Mouse (Mus musculus): ENCODE measurements around the gene Dhcr24. TPM values are rescaled to one million over a fixed set of nuclear protein-coding genes. Genes with fewer than 3 reads are reported as not detected.
A peak's percentile ranks its signal among the peaks of the same experiment; 100 is the strongest.

Gene Dhcr24
- polyA plus RNA-seq, 2 experiments = 20.5 to 52.8 TPM

- ATAC-seq (ENCODE audit: insufficient read depth) = no peak
- H3K4me2 ChIP-seq (ENCODE audit: low read depth) = no peak overlapping the region
Observed at GRCm38 (mm10) chr4:106548113-106548512, 12.7 kb upstream of the Dhcr24 start.

GRCm38 (mm10) chr4:106550516-106551166 lies 10.2 kb upstream of the Dhcr24 start:
- 50% methylated on average over 8 of the region's 8 CpGs for WGBS (ENCODE audit: insufficient replicate concordance)
- no peak overlapping the region for H3K27ac ChIP-seq
- no peak for ATAC-seq (ENCODE audit: insufficient read depth)
- H3K36me3 ChIP-seq (replicated peaks; ENCODE audit: control insufficient read depth, insufficient read depth, low read depth) = no peaks in the 10 kb centered on the region
- TF ChIP-seq EP300 (IDR thresholded peaks at IDR 0.05; ENCODE audit: low read depth) (no peak), CTCF (IDR thresholded peaks at IDR 0.05; ENCODE audit: low read depth) (no peak)
- no peak overlapping the region for H3K4me2 ChIP-seq (ENCODE audit: low read depth)
- H3K9me3 ChIP-seq (ENCODE audit: control insufficient read depth, low read length) = no peaks in the 10 kb centered on the region
- no peak for DNase-seq (ENCODE audit: low read depth in 3 of 3, low spot score in 3 of 3)
- no peak overlapping the region for H3K4me3 ChIP-seq (ENCODE audit: insufficient read depth in 1 of 2, low read depth in 2 of 2, low read length in 2 of 2)
- H3K27me3 ChIP-seq (ENCODE audit: control insufficient read depth, insufficient read depth, low read length) = no peaks in the 10 kb centered on the region
- H3K4me1 ChIP-seq (replicated peaks; ENCODE audit: control insufficient read depth in 2 of 2, insufficient read depth in 2 of 2, low read length in 1 of 2) = no peaks in the 10 kb centered on the region; a peak in 1 of 4 replicates
- no peak overlapping the region for H3K9ac ChIP-seq (replicated peaks)

More at GRCm38 (mm10) chr4:106548113-106548512, 12.7 kb upstream of the Dhcr24 start:
- DNase-seq (ENCODE audit: low read depth in 3 of 3, low spot score in 3 of 3) = no peak
- TF ChIP-seq EP300 (IDR thresholded peaks at IDR 0.05; ENCODE audit: low read depth) = no peak
- TF ChIP-seq CTCF (IDR thresholded peaks at IDR 0.05; ENCODE audit: low read depth) = no peak
- Histone ChIP-seq H3K9me3 (ENCODE audit: control insufficient read depth, low read length) (no peaks in the 10 kb centered on the region), H3K4me3 (ENCODE audit: insufficient read depth in 1 of 2, low read depth in 2 of 2, low read length in 2 of 2) (no peak overlapping the region), H3K4me1 (replicated peaks; ENCODE audit: control insufficient read depth in 2 of 2, insufficient read depth in 2 of 2, low read length in 1 of 2) (no peaks in the 10 kb centered on the region; a peak in 1 of 4 replicates), H3K9ac (replicated peaks) (no peak overlapping the region), H3K36me3 (replicated peaks; ENCODE audit: control insufficient read depth, insufficient read depth, low read depth) (no peaks in the 10 kb centered on the region), H3K27me3 (ENCODE audit: control insufficient read depth, insufficient read depth, low read length) (no peaks in the 10 kb centered on the region), H3K27ac (no peak overlapping the region)
- 54% methylated on average over 3 of the region's 3 CpGs for WGBS (ENCODE audit: insufficient replicate concordance)

DNA sequence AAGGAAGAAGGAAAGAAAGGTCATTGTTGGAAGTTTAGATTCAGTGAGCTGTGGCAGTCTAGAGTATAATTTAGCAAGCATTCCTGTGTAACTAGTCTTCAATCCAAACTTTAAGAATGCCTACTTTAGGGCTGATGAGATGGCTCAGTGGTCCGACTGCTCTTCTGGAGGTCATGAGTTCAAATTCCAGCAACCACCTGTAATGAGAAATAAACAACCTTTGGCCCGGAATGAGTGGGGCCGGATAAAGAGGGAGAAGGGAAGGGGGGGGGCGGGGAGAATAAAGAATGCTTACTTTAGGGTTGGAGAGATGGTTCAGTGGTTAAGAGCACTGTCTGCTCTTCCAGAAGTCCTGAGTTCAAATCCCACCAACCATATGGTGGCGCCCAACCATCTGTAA lies 3.6 kb upstream of the Dhcr24 start:
- Histone ChIP-seq H3K9me3 (ENCODE audit: control insufficient read depth, low read length) (no peaks in the 10 kb centered on the region), H3K4me2 (ENCODE audit: low read depth) (no peak overlapping the region), H3K9ac (replicated peaks) (no peak overlapping the region), H3K27me3 (ENCODE audit: control insufficient read depth, insufficient read depth, low read length) (no peaks in the 10 kb centered on the region), H3K36me3 (replicated peaks; ENCODE audit: control insufficient read depth, insufficient read depth, low read depth) (no peaks in the 10 kb centered on the region), H3K27ac (no peak overlapping the region), H3K4me3 (ENCODE audit: insufficient read depth in 1 of 2, low read depth in 2 of 2, low read length in 2 of 2) (no peak overlapping the region), H3K4me1 (replicated peaks; ENCODE audit: control insufficient read depth in 2 of 2, insufficient read depth in 2 of 2, low read length in 1 of 2) (peaks cover 4 to 15% of the 10 kb centered on the region in 2 experiments)
- DNase-seq (ENCODE audit: low read depth in 3 of 3, low spot score in 3 of 3) (no peak), ATAC-seq (ENCODE audit: insufficient read depth) (no peak)
- WGBS (ENCODE audit: insufficient replicate concordance) = 65% methylated on average over 5 of the region's 5 CpGs
- TF ChIP-seq CTCF (IDR thresholded peaks at IDR 0.05; ENCODE audit: low read depth) = no peak
- no peak for TF ChIP-seq EP300 (IDR thresholded peaks at IDR 0.05; ENCODE audit: low read depth)

DNA sequence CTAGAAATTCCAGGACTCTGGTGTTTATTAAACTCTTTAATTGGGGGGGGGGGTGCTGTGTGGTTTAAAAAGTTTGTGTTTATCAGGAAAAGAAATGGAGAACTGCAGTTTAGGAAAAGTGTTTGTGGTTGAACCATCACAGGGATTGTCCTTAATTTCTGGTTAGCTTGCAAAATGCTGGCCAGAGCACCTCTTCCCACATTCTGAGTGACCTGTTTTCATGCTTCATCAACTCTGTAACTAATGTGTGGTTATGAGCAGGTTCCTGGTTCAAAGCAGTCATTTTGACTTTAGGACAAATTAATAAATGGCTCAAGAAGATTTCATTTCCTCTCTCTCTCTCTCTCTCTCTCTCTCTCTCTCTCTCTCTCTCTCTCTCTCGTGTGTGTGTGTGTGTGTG lies 2.9 kb upstream of the Dhcr24 start:
- Histone ChIP-seq H3K4me1 (replicated peaks; ENCODE audit: control insufficient read depth in 2 of 2, insufficient read depth in 2 of 2, low read length in 1 of 2) (peaks cover 7 to 21% of the 10 kb centered on the region in 2 experiments), H3K4me2 (ENCODE audit: low read depth) (no peak overlapping the region), H3K9me3 (ENCODE audit: control insufficient read depth, low read length) (no peaks in the 10 kb centered on the region), H3K27ac (no peak overlapping the region), H3K9ac (replicated peaks) (no peak overlapping the region), H3K27me3 (ENCODE audit: control insufficient read depth, insufficient read depth, low read length) (no peaks in the 10 kb centered on the region), H3K4me3 (ENCODE audit: insufficient read depth in 1 of 2, low read depth in 2 of 2, low read length in 2 of 2) (no peak overlapping the region), H3K36me3 (replicated peaks; ENCODE audit: control insufficient read depth, insufficient read depth, low read depth) (no peaks in the 10 kb centered on the region)
- no CpG with 5 or more reads among the region's 1 CpGs for WGBS (ENCODE audit: insufficient replicate concordance)
- ATAC-seq (ENCODE audit: insufficient read depth) (no peak), DNase-seq (ENCODE audit: low read depth in 3 of 3, low spot score in 3 of 3) (no peak)
- TF ChIP-seq CTCF (IDR thresholded peaks at IDR 0.05; ENCODE audit: low read depth) (no peak), EP300 (IDR thresholded peaks at IDR 0.05; ENCODE audit: low read depth) (no peak)

DNA sequence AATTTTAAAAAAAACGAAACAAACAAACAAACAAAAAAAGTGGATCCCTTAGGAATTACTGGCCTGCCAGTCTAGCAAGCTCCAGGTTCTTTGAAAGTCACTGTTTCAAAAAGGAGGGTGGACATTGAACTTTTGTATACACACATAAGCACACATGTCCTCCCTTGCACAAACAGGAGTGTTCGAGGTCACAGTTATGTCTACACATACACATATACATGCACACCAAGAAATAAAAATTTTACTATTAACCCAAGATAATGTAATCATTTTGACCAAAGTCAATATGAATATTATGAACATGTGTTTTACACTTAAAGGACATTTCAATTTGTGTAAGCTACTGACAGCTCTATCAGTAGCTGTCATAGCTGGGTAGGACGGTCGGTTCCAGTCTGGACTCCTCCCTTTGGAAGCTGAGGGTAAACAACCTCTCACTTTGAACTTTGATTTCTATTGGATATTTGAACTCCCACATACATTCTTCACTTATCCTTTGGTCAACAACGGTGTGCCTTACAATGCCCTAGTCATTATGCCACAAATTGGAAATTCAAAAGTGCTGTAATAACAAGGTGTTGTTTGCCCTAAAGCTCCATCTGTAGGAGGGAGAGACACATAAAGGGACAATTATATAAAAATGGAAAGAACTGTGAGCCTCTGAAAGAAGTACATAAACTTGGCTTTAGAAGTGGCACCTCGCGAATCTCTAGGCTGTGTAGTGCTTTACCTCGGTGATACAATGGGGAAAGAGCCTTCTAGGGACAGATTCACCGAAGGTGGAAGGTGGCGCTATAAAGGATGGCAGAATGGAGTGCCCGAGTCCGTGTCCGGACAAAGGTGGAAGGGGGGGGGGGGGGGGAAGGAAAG lies 1.3 kb upstream of the Dhcr24 start:
- no peak for DNase-seq (ENCODE audit: low read depth in 3 of 3, low spot score in 3 of 3)
- peak overlapping the region; percentile 21 for H3K27ac ChIP-seq

More for the DNA sequence above, 1.3 kb upstream of the Dhcr24 start:
- ATAC-seq (ENCODE audit: insufficient read depth) = no peak
- Histone ChIP-seq H3K4me1 (replicated peaks; ENCODE audit: control insufficient read depth in 2 of 2, insufficient read depth in 2 of 2, low read length in 1 of 2) (peaks cover 10 to 31% of the 10 kb centered on the region in 2 experiments), H3K9me3 (ENCODE audit: control insufficient read depth, low read length) (no peaks in the 10 kb centered on the region), H3K9ac (replicated peaks) (peak overlapping the region; percentile 41), H3K4me3 (ENCODE audit: insufficient read depth in 1 of 2, low read depth in 2 of 2, low read length in 2 of 2) (peak overlapping the region in 1 of 2 experiments; percentile 80; a peak in 2 of 4 replicates), H3K4me2 (ENCODE audit: low read depth) (peak overlapping the region; percentile 100), H3K27me3 (ENCODE audit: control insufficient read depth, insufficient read depth, low read length) (no peaks in the 10 kb centered on the region), H3K36me3 (replicated peaks; ENCODE audit: control insufficient read depth, insufficient read depth, low read depth) (peaks cover 8% of the 10 kb centered on the region)
- TF ChIP-seq EP300 (IDR thresholded peaks at IDR 0.05; ENCODE audit: low read depth) = no peak
- WGBS (ENCODE audit: insufficient replicate concordance) = 23% methylated on average over 13 of the region's 13 CpGs

Measured in liver, embryonic 14.5 days (tissue).